Mouse (Mus musculus) midbrain, embryonic 14.5 days (tissue): ENCODE data around the gene Krt6b. TPM values are rescaled to one million over a fixed set of nuclear protein-coding genes. Genes with fewer than 3 reads are reported as not detected.

Experiments
- ATAC-seq: fragments of 200-750 bp; cut with Nextera tagmentation; 2 replicates; pipeline ENCODE4 v1.8.0; 2017; ENCODE audit warnings: moderate number of reproducible peaks, moderate library complexity; ENCODE audit not compliant: low FRiP score, low TSS enrichment
- DNase-seq: peaks from one replicate; pipeline ENCODE4 v3.0.0-alpha.2; 2015
- H3K27ac ChIP-seq: fragments of 300-500 bp; sonication (generic); replicated peaks from 2 replicates; pipeline ENCODE4 v1.5.1; 2014; ENCODE audit warnings: mild to moderate bottlenecking, low read depth, low read length, moderate library complexity
- H3K27me3 ChIP-seq: fragments of 300-500 bp; sonication (generic); 2 replicates; pipeline ENCODE4 v1.6.1; 2014; ENCODE audit warnings: low read length, control low read depth, mixed read lengths; ENCODE audit not compliant: control insufficient read depth, insufficient read depth
- H3K36me3 ChIP-seq: fragments of 300-500 bp; sonication (generic); 2 replicates; pipeline ENCODE4 v1.6.1; 2014; ENCODE audit warnings: low read length, control low read depth; ENCODE audit not compliant: control insufficient read depth, insufficient read depth
- H3K4me1 ChIP-seq: fragments of 300-500 bp; sonication (generic); 2 replicates; pipeline ENCODE4 v1.6.1; 2014; ENCODE audit warnings: mild to moderate bottlenecking, antibody characterized with exemption, low read length, control low read depth; ENCODE audit not compliant: control insufficient read depth, insufficient read depth
- H3K4me2 ChIP-seq: fragments of 300-500 bp; sonication (generic); 2 replicates; pipeline ENCODE4 v1.6.1; 2014; ENCODE audit warnings: mild to moderate bottlenecking, low read length, moderate library complexity
- H3K4me3 ChIP-seq: fragments of 300-500 bp; sonication (generic); replicated peaks from 2 replicates; pipeline ENCODE4 v1.5.1; 2014; ENCODE audit warnings: low read depth, low read length
- H3K9ac ChIP-seq: fragments of 300-500 bp; sonication (generic); replicated peaks from 2 replicates; pipeline ENCODE4 v1.6.1; 2014; ENCODE audit warnings: mild to moderate bottlenecking, low read length, moderate library complexity
- H3K9me3 ChIP-seq: fragments of 300-500 bp; sonication (generic); 2 replicates; pipeline ENCODE4 v1.6.1; 2016; ENCODE audit warnings: low read length, control low read depth, mixed read lengths; ENCODE audit not compliant: control insufficient read depth
- WGBS: fragments of 180-500 bp; shearing (Covaris S2); extraction: QIAGEN DNeasy Blood & Tissue Kit; methylation state at CpG from one replicate; pipeline ENCODE4 v1.1.7; 2014; 5-methylcytosine and 5-hydroxymethylcytosine counted together
- polyA plus RNA-seq: library from polyadenylated mRNA; unstranded; fragments of >200 nt; fragmentation: Nextera tagmentation; extraction: Ambion mirVana; gene quantifications from 2 replicates; pipeline ENCODE4 v1.2.1, GENCODE M21; 2014

The Krt6b gene
- not detected in 2 replicates for polyA plus RNA-seq

- Histone ChIP-seq H3K4me1 (no peaks in the 10 kb centered on the region), H3K9ac (no peak within 1 kb of the TSS), H3K4me2 (no peak within 1 kb of the TSS), H3K9me3 (no peaks in the 10 kb centered on the region), H3K4me3 (no peak within 1 kb of the TSS), H3K36me3 (no peaks in the 10 kb centered on the region), H3K27ac (no peak within 1 kb of the TSS), H3K27me3 (no peaks in the 10 kb centered on the region)
- DNase-seq: no peak
- no peak for ATAC-seq
- WGBS: 78% methylated on average over 2 of the region's 2 CpGs
Measured at GRCm38 (mm10) chr15:101680187-101680586, at the start of gene Krt6b. Krt6b (minus strand) TSS chr15:101680287.

- DNase-seq (no peak), ATAC-seq (no peak)
- H3K9ac ChIP-seq: no peak overlapping the region
- WGBS: 80% methylated on average over 5 of the region's 5 CpGs
- no peaks in the 10 kb centered on the region for H3K4me1 ChIP-seq
- no peaks in the 10 kb centered on the region for H3K27me3 ChIP-seq
- H3K9me3 ChIP-seq: no peaks in the 10 kb centered on the region
- no peak overlapping the region for H3K4me2 ChIP-seq
- no peak overlapping the region for H3K4me3 ChIP-seq
- no peaks in the 10 kb centered on the region for H3K36me3 ChIP-seq
- no peak overlapping the region for H3K27ac ChIP-seq
Measured at GRCm38 (mm10) chr15:101724686-101725085, 44.6 kb upstream of the Krt6b start.

- Histone ChIP-seq H3K4me3 (no peak overlapping the region), H3K4me2 (no peak overlapping the region), H3K9ac (no peak overlapping the region), H3K36me3 (no peaks in the 10 kb centered on the region), H3K9me3 (no peaks in the 10 kb centered on the region), H3K27me3 (no peaks in the 10 kb centered on the region), H3K27ac (no peak overlapping the region), H3K4me1 (no peaks in the 10 kb centered on the region)
- ATAC-seq (no peak), DNase-seq (no peak)
- WGBS: 70% methylated on average over 3 of the region's 3 CpGs
Measured at GRCm38 (mm10) chr15:101715831-101716230, 35.7 kb upstream of the Krt6b start.

GRCm38 (mm10) chr15:101714356-101714755 is 34.3 kb upstream of the Krt6b start:
- no peaks in the 10 kb centered on the region for H3K9me3 ChIP-seq
- H3K9ac ChIP-seq: no peak overlapping the region
- no peak overlapping the region for H3K4me3 ChIP-seq
- no peak for DNase-seq
- no peaks in the 10 kb centered on the region for H3K27me3 ChIP-seq
- H3K4me1 ChIP-seq: no peaks in the 10 kb centered on the region
- H3K4me2 ChIP-seq: no peak overlapping the region
- WGBS: 91% methylated on average over 5 of the region's 5 CpGs
- H3K27ac ChIP-seq: no peak overlapping the region
- H3K36me3 ChIP-seq: no peaks in the 10 kb centered on the region
- no peak for ATAC-seq

GRCm38 (mm10) chr15:101713731-101714130 is 33.6 kb upstream of the Krt6b start:
- Histone ChIP-seq H3K4me1 (no peaks in the 10 kb centered on the region), H3K9ac (no peak overlapping the region), H3K27me3 (no peaks in the 10 kb centered on the region), H3K4me3 (no peak overlapping the region), H3K36me3 (no peaks in the 10 kb centered on the region), H3K27ac (no peak overlapping the region), H3K9me3 (no peaks in the 10 kb centered on the region), H3K4me2 (no peak overlapping the region)
- no peak for ATAC-seq
- no peak for DNase-seq
- WGBS: 80% methylated on average over 8 of the region's 8 CpGs

GRCm38 (mm10) chr15:101712720-101713119 is 32.6 kb upstream of the Krt6b start, which contains the start of gene Krt5:
Krt5 (minus strand) TSS chr15:101712898.
- no peak within 1 kb of the TSS for H3K4me3 ChIP-seq
- H3K9ac ChIP-seq: no peak within 1 kb of the TSS
- WGBS: 78% methylated on average over 13 of the region's 13 CpGs
- H3K4me2 ChIP-seq: no peak within 1 kb of the TSS
- no peaks in the 10 kb centered on the region for H3K36me3 ChIP-seq
- ATAC-seq (no peak), DNase-seq (no peak)
- H3K9me3 ChIP-seq: no peaks in the 10 kb centered on the region
- H3K27ac ChIP-seq: no peak within 1 kb of the TSS
- no peaks in the 10 kb centered on the region for H3K4me1 ChIP-seq
- no peaks in the 10 kb centered on the region for H3K27me3 ChIP-seq

GRCm38 (mm10) chr15:101708683-101709082 is 28.6 kb upstream of the Krt6b start:
- Histone ChIP-seq H3K36me3 (no peaks in the 10 kb centered on the region), H3K27ac (no peak overlapping the region), H3K9me3 (no peaks in the 10 kb centered on the region), H3K9ac (no peak overlapping the region), H3K4me2 (no peak overlapping the region), H3K27me3 (no peaks in the 10 kb centered on the region), H3K4me3 (no peak overlapping the region), H3K4me1 (no peaks in the 10 kb centered on the region)
- WGBS: 62% methylated on average over 11 of the region's 11 CpGs
- DNase-seq (no peak), ATAC-seq (no peak)

GRCm38 (mm10) chr15:101707454-101707853 is 27.4 kb upstream of the Krt6b start:
- H3K4me2 ChIP-seq: no peak overlapping the region
- no peaks in the 10 kb centered on the region for H3K4me1 ChIP-seq
- no peaks in the 10 kb centered on the region for H3K27me3 ChIP-seq
- H3K27ac ChIP-seq: no peak overlapping the region
- H3K4me3 ChIP-seq: no peak overlapping the region
- no peaks in the 10 kb centered on the region for H3K36me3 ChIP-seq
- no peak overlapping the region for H3K9ac ChIP-seq
- no peak for DNase-seq
- WGBS: 88% methylated on average over 9 of the region's 9 CpGs
- no peak for ATAC-seq
- no peaks in the 10 kb centered on the region for H3K9me3 ChIP-seq

GRCm38 (mm10) chr15:101704066-101704465 is 24.0 kb upstream of the Krt6b start:
- ATAC-seq: no peak
- DNase-seq: peak; percentile 42
- Histone ChIP-seq H3K9me3 (no peaks in the 10 kb centered on the region), H3K36me3 (no peaks in the 10 kb centered on the region), H3K27ac (no peak overlapping the region), H3K9ac (no peak overlapping the region), H3K27me3 (no peaks in the 10 kb centered on the region), H3K4me1 (no peaks in the 10 kb centered on the region), H3K4me3 (no peak overlapping the region), H3K4me2 (no peak overlapping the region)
- WGBS: 74% methylated on average over 4 of the region's 4 CpGs
